Mouse (Mus musculus): ENCODE results near the gene Kcne4. TPM values are rescaled to one million over a fixed set of nuclear protein-coding genes. Genes with fewer than 3 reads are reported as not detected.

Gene Kcne4
- total RNA-seq, 2 experiments from 2014 or later, result 0.57 to 1.1 TPM

- intact Hi-C loops (cut with DNase I), result no loop called here
- DNase-seq (ENCODE audit: extremely low spot score in 1 of 2, low spot score in 2 of 2), result peak in 1 of 2 experiments; percentile 25
These were observed 36.0 kb downstream of the Kcne4 start for GRCm38 (mm10) chr1:78852408-78853093.

GRCm38 (mm10) chr1:78853094-78853445 is 36.5 kb downstream of the Kcne4 start:
- intact Hi-C loops (cut with DNase I), result no loop called here
- no peak for DNase-seq (ENCODE audit: extremely low spot score in 1 of 2, low spot score in 2 of 2)

GRCm38 (mm10) chr1:78854306-78854705 is 37.7 kb downstream of the Kcne4 start:
- intact Hi-C loops (cut with DNase I), result no loop called here
- no peak for DNase-seq (ENCODE audit: extremely low spot score in 1 of 2, low spot score in 2 of 2)

DNA sequence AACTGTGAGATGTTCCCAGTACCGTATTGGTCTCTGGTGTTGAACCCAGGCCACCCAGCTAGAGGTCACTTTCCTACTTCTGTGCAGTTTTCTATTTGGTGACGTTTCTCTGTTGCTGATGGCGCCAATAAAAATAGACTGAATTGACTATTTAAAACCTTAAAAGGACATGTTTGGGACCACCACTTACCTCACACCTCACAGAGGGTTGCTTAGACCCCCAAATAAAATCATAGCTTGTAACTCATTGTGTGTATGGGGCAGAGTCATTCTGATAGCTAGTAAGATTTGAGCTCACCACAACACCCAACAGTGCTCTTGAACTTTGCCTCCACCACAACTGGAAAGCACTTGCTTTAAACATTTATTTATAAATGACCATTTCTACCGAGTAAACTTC is 43.0 kb downstream of the Kcne4 start:
- DNase-seq (ENCODE audit: extremely low spot score in 1 of 2, low spot score in 2 of 2), result no peak
- intact Hi-C loops (cut with DNase I), result no loop called here

GRCm38 (mm10) chr1:78860056-78860455 is 43.5 kb downstream of the Kcne4 start:
- DNase-seq (ENCODE audit: extremely low spot score in 1 of 2, low spot score in 2 of 2), result no peak
- intact Hi-C loops (cut with DNase I), result loop anchor here (10.0 kb wide), 1 partner anchor 125 kb away; no protein-coding TSS in a partner anchor

- intact Hi-C loops (cut with DNase I), result loop anchor here (10.0 kb wide), 1 partner anchor 127 kb away; no protein-coding TSS in a partner anchor
- DNase-seq (ENCODE audit: extremely low spot score in 1 of 2, low spot score in 2 of 2), result no peak
These were observed 45.7 kb downstream of the Kcne4 start for GRCm38 (mm10) chr1:78862281-78862680.

- intact Hi-C loops (cut with DNase I), result loop anchor here (10.0 kb wide), 1 partner anchor 129 kb away; no protein-coding TSS in a partner anchor
- peak in 1 of 2 experiments; percentile 73 for DNase-seq (ENCODE audit: extremely low spot score in 1 of 2, low spot score in 2 of 2)
These were observed 47.3 kb downstream of the Kcne4 start for GRCm38 (mm10) chr1:78863833-78864232.

DNA sequence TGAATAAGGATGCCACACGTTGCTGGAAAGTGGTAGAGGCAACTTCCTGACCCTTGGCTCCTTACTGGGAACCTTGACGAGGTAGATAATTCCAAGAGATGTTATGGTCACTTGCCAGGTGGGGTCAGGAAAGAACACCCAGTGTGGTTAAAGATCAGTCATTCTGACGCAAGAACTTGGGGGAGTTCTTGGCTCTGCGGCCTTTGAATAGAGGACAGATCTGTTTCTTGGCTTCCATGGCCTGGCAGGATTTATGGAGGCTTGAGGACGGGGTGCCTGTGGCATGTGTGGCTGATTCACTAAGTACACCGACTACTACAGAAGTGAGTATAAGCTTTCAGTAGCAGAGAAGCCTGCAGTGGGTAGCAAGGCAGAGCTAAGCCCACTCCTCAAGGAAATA is 47.8 kb downstream of the Kcne4 start:
- DNase-seq (ENCODE audit: extremely low spot score in 1 of 2, low spot score in 2 of 2), result peak in 1 of 2 experiments; percentile 29
- intact Hi-C loops (cut with DNase I), result loop anchor here (10.0 kb wide), 1 partner anchor 130 kb away; no protein-coding TSS in a partner anchor

DNA sequence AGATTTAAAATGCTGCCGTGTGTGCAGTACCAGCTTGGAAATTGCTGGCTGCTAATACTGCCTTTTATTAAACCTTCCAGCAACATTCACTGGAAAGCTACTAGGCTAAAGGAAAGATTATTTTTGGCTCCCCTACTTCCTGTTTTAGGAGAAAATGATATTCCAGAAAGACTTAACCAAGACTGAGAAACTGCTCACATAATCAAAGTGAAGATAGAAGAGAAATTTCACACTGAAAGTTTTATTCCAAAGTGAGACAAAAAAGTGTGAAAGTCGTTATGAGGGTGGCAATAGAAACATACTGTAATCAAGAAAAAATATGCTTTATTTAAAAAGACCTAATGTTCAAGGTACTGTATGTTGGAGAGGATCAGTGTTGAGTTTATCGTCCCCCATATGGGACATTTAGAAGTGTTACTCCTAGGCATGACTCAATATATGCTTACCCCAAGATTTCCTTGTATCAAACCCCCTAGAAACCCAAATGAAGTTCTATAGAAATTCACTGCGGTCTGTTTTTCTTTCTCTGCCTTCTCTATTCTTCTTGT is 48.3 kb downstream of the Kcne4 start:
- DNase-seq (ENCODE audit: extremely low spot score in 1 of 2, low spot score in 2 of 2), result no peak
- intact Hi-C loops (cut with DNase I), result loop anchor here (5.0 to 10.0 kb wide), 2 partner anchors 130 to 572 kb away; no protein-coding TSS in a partner anchor

- no peak for DNase-seq (ENCODE audit: extremely low spot score in 1 of 2, low spot score in 2 of 2)
- intact Hi-C loops (cut with DNase I), result loop anchor here (5.0 to 10.0 kb wide), 2 partner anchors 131 to 571 kb away; no protein-coding TSS in a partner anchor
These were observed 49.4 kb downstream of the Kcne4 start for GRCm38 (mm10) chr1:78865991-78866390.

- no peak for DNase-seq (ENCODE audit: extremely low spot score in 1 of 2, low spot score in 2 of 2)
- intact Hi-C loops (cut with DNase I), result loop anchor here (5.0 to 10.0 kb wide), 2 partner anchors 132 to 571 kb away; no protein-coding TSS in a partner anchor
These were observed 49.9 kb downstream of the Kcne4 start for GRCm38 (mm10) chr1:78866455-78866854.

Other genes starting within 250 kb of the Kcne4 start
- gene Acsl3, start 158.9 kb upstream of the Kcne4 start, total RNA-seq (2021), result 100 to 1,000 TPM; 113 to 125 TPM
- 10 to 100 TPM; 11.4 to 13.0 TPM for gene Utp14b, start 158.7 kb upstream of the Kcne4 start, total RNA-seq (2021)

Measured in left cerebral cortex, postnatal 10 days (tissue).